Mouse (Mus musculus) neural tube, embryonic 10.5 days (tissue): Measurements from ENCODE around the gene Ssr2.
A peak's percentile ranks its signal among the peaks of the same experiment; 100 is the strongest.
"Not testable (repeated sequence)": the region's sequence is repeated elsewhere in the genome, so short reads cannot be mapped to it uniquely, and the experiment has no call there.

ENCODE experiments used
- DNase-seq: peaks from one replicate; pipeline ENCODE4 v3.0.0-alpha.2; 2017; ENCODE audit warnings: low spot score; ENCODE audit errors: extremely low spot score

Ssr2 gene

DNA sequence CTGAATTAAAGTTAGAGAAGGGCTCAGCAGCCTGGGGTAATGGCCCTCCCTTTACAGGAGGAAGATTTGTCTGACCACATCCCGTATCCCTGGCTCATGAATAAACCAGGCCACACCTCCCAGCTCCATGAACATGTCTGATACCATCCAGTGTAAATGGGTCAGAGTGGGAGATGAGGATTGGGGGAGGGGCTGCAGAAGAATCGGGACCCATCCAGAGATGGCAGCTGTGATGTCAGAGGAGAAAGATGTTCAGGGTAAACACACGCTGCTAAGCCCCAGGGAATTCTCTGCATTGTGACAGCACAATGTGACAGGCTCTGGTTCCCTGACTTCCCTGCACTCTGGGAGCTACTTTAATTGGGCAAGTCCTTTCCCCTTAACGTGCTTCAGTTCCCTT lies 12.2 kb upstream of the Ssr2 start:
- no peak for DNase-seq

DNA sequence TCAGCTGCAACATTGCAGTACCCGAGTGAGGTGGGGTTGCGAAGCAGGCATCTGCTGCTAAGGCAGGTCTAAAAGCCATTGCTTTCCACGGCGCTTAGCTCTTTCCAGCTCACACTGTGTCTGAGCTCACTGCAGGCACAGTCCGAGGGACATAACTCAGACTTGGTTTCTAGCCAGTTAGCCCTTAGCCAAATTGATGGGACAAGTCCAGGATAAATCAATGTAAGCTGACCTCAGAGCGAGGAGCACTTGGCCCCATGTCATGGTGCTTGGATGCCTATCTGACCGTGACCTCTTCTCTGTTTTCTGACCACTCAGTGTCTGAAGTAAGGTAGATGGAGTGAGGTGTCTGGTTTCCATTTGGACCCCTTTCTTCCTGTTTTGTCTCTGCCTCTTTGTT lies 11.7 kb upstream of the Ssr2 start:
- no peak for DNase-seq

DNA sequence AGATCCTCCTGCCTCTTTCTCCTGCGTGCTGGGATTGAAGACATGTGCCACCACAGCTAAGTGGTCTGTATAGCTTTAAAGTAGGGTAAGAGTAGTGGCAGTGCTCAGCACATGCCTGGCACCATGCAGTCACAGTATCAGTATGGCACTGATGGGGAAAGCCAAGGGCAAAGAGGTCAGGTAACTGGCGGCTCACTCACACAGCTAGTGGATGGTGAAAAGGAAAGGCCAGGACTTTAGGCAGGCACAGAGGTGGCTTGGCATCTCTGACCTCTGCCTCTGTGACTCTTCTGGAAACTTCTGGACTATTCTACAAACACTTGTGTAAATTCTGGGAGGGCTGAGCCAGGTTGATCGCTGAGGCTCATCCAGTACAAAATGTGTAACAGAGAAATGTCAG lies 9.6 kb upstream of the Ssr2 start:
- DNase-seq = no peak

DNA sequence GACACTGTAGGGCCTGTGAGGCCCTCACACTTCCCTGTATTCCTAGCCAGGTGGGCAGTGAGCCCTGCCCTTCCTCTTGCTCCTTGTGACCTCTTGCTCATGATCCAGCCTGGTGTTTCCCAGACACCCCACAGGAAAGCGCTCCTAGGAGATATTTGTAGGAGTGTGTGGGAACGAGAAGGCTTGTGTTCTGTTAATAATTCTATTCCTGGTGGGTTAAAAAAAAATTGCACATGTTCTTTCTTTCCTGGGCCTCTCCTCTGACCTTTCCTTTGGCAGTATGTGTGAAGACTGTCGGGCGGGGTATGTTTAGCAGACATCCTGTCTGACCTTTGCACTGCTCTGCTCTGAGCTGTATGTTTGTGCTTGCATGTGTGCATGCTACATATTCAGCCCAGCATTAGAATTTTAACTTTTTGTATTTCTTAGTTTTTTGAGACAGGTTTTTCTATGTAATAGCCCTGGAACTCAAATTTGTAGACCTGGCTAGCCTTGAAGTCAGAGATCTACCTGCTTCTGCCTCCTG lies 9.1 kb upstream of the Ssr2 start:
- no peak for DNase-seq

- no peak for DNase-seq
Measured at GRCm38 (mm10) chr3:88567892-88568291, 7.8 kb upstream of the Ssr2 start.

DNA sequence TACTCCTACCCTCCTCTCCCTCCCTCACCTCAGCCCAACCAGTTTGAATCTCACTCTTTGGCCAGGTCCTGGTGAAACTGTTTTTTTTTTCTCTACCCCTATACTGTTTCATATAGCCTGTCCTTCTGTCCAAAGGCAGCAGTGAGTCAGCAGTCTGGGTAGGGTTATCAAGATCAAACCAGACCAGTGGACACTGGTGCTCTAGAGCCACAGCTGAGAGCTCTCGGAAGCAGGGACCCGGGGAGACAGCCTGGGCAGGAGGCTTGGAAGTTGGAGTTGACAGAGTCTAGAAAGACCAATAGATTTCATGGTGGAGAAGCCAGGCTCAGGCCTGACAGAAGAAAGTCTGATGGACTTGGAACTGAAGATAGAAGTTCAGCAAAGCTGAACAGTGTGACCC lies 7.1 kb upstream of the Ssr2 start:
- no peak for DNase-seq

DNA sequence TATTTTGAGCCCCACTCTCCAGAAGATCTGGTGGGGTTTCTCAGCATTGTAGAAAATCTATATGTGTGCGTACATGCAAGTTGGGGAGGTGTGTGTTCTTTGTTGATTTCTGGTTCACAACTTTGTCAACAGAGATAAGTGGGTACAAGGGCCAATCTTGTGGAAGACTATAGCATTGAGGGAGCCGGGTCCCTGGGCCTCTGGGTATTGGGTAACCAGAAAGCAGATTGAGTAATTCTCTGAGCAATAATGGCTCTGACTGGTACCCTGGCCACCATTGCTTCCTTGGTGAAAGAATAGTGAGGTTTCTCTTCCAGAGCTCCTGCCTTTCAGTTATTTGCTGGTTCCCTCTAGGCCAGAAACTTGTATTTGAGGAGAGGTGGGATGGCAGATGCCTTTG lies 6.6 kb upstream of the Ssr2 start:
- no peak for DNase-seq

DNA sequence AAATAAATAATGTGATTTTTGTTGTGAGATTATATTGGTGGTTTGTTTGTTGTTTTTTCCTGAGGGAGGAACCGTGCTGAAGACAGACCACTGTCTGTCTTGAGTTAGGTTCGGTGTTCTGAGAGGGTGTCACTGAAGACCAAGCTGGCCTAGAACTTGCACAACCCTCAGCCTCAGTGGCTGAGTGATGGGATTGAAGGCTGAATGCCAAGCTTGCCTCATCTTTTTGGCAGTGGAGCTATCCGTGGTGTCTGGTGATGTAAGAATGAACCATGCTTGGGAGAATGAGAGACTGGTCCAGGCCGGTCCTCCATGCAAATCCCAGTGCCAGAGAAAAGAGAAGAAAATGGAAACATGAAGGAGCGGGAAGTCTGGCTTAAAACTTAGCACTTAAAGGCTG lies 6.0 kb upstream of the Ssr2 start:
- DNase-seq = no peak

GRCm38 (mm10) chr3:88570341-88570740 lies 5.3 kb upstream of the Ssr2 start:
- DNase-seq = no peak

- DNase-seq = no peak
Measured at GRCm38 (mm10) chr3:88571856-88572255, 3.8 kb upstream of the Ssr2 start.

DNA sequence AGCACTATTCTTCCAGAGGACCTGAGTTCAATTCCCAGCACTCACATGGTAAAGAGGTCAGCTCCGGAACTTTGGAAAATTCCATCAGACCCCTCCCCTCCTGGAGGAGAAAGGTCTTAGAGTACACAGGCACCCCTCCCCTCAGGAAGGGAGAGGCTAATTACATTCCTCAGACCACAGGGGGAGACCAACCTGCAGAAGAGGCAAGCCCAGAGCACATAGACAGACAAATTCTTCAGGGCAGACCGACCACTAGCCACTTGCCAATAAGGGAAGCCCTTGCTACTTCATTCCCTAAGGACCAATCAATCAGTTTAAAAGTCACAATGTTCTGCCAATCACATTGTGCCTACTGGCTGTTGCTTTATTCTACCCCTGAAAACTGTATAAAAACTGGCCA lies 2.8 kb upstream of the Ssr2 start:
- no peak for DNase-seq

DNA sequence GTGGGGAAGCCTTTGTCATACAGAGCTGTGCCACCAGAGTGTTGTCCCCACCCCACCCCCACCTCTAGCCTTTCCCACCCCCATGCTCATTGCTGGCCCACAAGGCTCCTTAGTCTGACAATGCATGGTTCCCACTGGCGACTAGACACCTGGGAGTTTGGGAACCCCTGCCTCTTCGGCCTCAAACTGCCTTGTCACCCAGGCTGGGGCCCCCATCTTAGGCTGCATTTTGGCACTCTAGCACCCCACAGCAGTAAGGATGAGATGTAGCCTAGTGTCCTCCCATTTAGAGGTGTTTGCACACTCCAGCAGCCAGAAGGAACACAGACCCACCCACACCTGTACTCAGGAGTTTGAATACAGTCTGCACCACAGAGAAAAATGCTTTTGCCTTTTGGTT lies 1.9 kb upstream of the Ssr2 start:
- DNase-seq = no peak

DNA sequence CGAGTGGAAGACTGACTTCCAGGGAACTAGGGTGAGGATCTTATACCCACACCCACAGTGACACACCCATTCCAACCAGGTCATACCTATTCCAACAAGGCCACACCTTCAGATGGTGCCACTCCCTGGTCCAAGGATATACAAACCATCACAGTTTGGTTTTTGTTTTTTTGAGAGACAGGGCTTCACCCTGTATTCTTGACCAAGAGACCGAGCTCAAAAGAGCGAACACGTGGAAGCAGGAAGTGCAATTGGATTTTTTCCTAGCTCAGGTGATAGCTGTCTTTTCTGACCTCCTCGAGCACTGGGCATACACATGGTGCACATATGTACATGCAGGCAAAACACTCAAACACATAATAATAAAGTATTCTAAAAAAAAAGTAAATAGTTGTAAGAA lies 2.2 kb downstream of the Ssr2 start:
- DNase-seq = not testable (repeated sequence)

- no peak for DNase-seq
Measured at GRCm38 (mm10) chr3:88578498-88579424, 3.1 kb downstream of the Ssr2 start.

- DNase-seq = peak; percentile 81
Measured at GRCm38 (mm10) chr3:88579454-88580117, 3.9 kb downstream of the Ssr2 start.

GRCm38 (mm10) chr3:88585769-88586168 lies 10.1 kb downstream of the Ssr2 start:
- no peak for DNase-seq

DNA sequence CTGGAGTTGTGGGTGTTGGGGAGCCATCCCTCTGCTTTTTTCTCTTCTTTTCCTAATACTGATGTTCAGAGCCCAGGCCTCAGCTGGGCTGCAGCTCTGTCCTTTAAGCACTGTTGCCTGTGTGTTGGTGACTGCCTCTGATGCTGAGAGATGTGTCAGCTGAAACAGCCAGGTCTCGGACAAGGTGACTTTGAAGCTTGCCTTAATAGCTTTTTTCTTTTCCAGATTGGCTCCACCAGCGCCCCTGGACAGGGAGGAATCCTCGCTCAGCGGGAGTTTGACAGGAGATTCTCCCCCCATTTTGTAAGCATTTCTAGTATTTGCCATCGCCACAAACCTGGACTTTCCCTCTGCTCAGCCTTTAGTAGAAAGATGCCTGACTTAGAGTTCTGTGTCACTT lies 11.0 kb downstream of the Ssr2 start:
- DNase-seq = no peak

DNA sequence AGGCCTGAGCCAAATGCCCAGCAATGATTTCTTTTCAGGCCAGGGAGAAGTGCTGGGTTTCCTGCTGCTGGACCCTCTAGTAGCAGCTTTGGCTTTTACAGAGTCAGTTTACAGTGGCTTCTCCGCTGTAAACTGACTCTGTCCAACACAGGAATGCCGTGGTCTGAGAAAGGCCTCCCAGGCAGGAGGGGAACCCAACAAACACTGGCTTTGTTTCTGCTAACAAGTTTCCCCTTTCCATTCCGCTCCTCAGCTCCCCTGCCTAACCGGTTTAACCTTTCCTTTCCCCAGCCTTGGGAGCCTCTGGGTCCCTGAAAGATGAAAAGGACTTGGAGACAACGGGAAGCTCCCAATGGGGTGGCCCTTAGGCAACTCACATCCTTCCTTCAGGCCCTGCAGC lies 14.6 kb downstream of the Ssr2 start:
- no peak for DNase-seq

DNA sequence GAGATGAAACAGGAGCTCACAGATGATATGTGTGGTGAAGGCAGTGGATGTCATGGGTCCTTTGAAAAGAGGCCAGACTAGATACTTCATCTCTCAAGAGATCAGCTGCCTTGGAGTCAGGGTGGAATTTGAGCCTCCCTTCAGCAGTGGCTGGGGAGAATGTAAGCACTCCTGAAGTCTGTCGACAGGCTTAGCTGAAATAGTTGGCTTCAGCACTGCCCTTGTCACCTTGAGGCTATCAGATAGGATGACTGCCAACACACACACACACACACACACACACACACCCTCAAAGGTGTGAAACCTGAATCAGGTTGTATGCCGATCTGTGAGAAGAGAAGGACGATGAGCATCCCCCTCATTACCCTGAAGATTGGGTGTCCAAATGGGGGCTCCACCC lies 15.4 kb downstream of the Ssr2 start:
- DNase-seq = no peak

DNA sequence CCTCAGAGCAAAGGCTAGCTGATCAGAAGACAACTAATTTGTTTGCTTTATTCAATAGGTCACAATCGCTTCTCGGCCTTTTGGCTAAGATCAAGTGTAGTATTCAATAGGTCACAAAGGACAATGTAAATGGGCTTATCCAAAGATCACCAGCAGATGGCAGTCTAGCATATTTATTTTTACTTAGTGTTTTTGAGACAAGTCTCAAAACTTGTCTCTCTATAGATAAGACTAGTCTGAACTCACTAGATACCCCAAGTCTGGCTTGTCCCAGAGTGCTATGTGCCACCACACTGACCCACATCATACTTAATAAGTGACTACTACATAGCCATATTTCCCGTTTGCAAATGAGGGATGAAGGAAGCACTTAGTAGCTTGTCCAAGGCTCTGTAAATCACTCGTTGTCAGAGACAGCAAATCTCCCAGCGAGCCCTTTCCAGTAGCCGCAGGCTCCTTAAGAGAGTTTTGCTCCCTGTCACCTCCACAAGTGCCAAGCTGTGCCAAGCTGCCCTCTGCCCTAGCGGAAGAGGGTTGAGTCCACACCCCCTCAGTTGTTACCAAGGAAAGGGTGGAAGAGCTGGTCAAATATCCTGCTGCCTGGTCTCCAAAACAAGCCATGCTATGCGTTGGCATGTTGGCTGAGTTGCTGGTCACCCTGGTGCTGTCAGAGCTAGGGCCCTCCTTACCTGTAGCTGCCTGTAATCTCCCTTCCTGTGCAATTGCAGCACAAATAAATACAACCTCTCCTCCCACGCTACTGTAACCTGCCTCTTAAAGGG lies 16.5 kb downstream of the Ssr2 start:
- DNase-seq = no peak

DNA sequence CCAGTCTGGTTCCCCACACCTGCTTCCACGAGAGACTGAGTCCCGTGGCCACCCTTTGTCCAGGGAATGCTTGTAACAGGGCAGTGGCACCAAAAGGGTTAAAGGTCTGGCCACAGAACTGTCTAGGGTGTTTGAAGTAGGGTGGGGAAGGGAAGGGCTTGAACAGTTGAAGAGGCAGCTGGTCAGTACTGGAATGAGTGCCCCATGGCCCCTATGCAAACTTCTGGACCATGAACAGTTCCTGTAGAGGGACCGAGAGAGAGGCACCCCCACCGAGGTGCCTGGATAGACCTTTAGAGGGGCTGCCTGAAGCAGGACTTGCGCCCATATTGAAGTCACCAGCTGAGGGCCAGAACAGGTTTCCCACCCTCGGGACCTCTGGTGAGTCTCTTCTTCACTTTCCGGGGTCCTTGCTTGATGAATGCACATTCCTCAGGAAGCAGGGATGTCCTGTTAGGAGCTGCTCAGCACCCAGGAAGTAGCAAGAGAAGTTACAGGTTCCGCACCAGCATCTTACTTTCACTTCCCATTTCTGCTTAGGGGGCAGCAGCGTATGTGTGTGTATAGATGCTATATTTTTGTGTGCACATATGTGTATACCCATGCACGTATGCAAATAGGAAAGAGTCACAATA lies 17.4 kb downstream of the Ssr2 start:
- no peak for DNase-seq
